ENCODE assay signal across 15 mouse cellular contexts in genomic region chr1:155407697-155408576, GRCm38 (mm10). TPM values are rescaled to one million over a fixed set of nuclear protein-coding genes. Genes with fewer than 3 reads are reported as not detected.
DNase-seq lines count a peak whose midpoint lies in the region; ATAC-seq lines count a peak whose summit lies in the region.
"Had no signal": no experiment of that assay in that cellular context is flagged by ENCODE, and none has a peak within 500 bp of the region (broad histone marks: within the 10 kb centered on the region; RNA-seq: fewer than 3 reads in every experiment).

No protein-coding gene starts in this region.

- peaks cover 4% of the 10 kb centered on the region for H3K9me3 ChIP-seq in liver, embryonic 13.5 days (replicated peaks)
- no peaks in the 10 kb centered on the region for H3K9me3 ChIP-seq in hindbrain, embryonic 11.5 days (ENCODE audit: control insufficient read depth, low read length)
- H3K9me3 ChIP-seq in forebrain, embryonic 10.5 days, result peaks cover 16% of the 10 kb centered on the region
- H3K9me3 ChIP-seq: limb, embryonic 13.5 days; neural tube, embryonic 15.5 days had no signal

- peaks cover 12% of the 10 kb centered on the region for H3K36me3 ChIP-seq in liver, embryonic 13.5 days
- no peaks in the 10 kb centered on the region for H3K36me3 ChIP-seq in hindbrain, embryonic 11.5 days (ENCODE audit: control insufficient read depth, insufficient read depth, low read length)
- H3K36me3 ChIP-seq in forebrain, embryonic 10.5 days (replicated peaks), result peaks cover 23% of the 10 kb centered on the region

- peak overlapping the region; percentile 57 for H3K9ac ChIP-seq in liver, embryonic 13.5 days
- no peak overlapping the region for H3K9ac ChIP-seq in hindbrain, embryonic 11.5 days (ENCODE audit: low read depth, low read length)
- H3K9ac ChIP-seq: hindbrain, embryonic 12.5 days; limb, embryonic 13.5 days; neural tube, embryonic 15.5 days had no signal

- WGBS in liver, embryonic 13.5 days (ENCODE audit: insufficient replicate concordance), result 33% methylated on average over 11 of the region's 11 CpGs
- 93% methylated on average over 11 of the region's 11 CpGs for WGBS in hindbrain, embryonic 11.5 days
- WGBS in forebrain, embryonic 10.5 days, result 93% methylated on average over 11 of the region's 11 CpGs

- peak overlapping the region; percentile 90 for H3K27ac ChIP-seq in liver, embryonic 13.5 days
- no peak overlapping the region for H3K27ac ChIP-seq in hindbrain, embryonic 11.5 days (ENCODE audit: low read depth, low read length)
- no peak overlapping the region for H3K27ac ChIP-seq in forebrain, embryonic 10.5 days
- H3K27ac ChIP-seq: hindbrain, embryonic 12.5 days; limb, embryonic 13.5 days had no signal

- H3K27me3 ChIP-seq in liver, embryonic 13.5 days, result no peaks in the 10 kb centered on the region
- H3K27me3 ChIP-seq in hindbrain, embryonic 11.5 days (ENCODE audit: control insufficient read depth, insufficient read depth, low read length), result no peaks in the 10 kb centered on the region
- no peaks in the 10 kb centered on the region for H3K27me3 ChIP-seq in forebrain, embryonic 10.5 days (ENCODE audit: poor library complexity, severe bottlenecking)
- H3K27me3 ChIP-seq: hindbrain, embryonic 12.5 days; limb, embryonic 13.5 days; neural tube, embryonic 15.5 days had no signal

- peaks cover 64% of the 10 kb centered on the region for H3K4me1 ChIP-seq in liver, embryonic 13.5 days (replicated peaks)
- no peaks in the 10 kb centered on the region for H3K4me1 ChIP-seq in hindbrain, embryonic 11.5 days (replicated peaks; ENCODE audit: control insufficient read depth, insufficient read depth, low read length)
- no peaks in the 10 kb centered on the region for H3K4me1 ChIP-seq in forebrain, embryonic 10.5 days
- H3K4me1 ChIP-seq: hindbrain, embryonic 12.5 days; limb, embryonic 13.5 days had no signal

- H3K4me2 ChIP-seq in liver, embryonic 13.5 days, result peak overlapping the region; percentile 57
- no peak overlapping the region for H3K4me2 ChIP-seq in hindbrain, embryonic 11.5 days (replicated peaks; ENCODE audit: low read depth, low read length)
- H3K4me2 ChIP-seq: hindbrain, embryonic 12.5 days; limb, embryonic 13.5 days; neural tube, embryonic 15.5 days had no signal

- peak; percentile 86 for ATAC-seq in liver, embryonic 13.5 days (ENCODE audit: low read depth)
- ATAC-seq in hindbrain, embryonic 11.5 days (ENCODE audit: low FRiP score), result no peak
- ATAC-seq: forebrain, embryonic 14.5 days had no signal

- H3K4me3 ChIP-seq in liver, embryonic 13.5 days (replicated peaks), result peak overlapping the region; percentile 14; the same call in 1 of the 2 replicates
- H3K4me3 ChIP-seq in hindbrain, embryonic 11.5 days (ENCODE audit: low read depth, low read length), result no peak overlapping the region
- H3K4me3 ChIP-seq in forebrain, embryonic 10.5 days, result no peak overlapping the region
- H3K4me3 ChIP-seq: hindbrain, embryonic 12.5 days; limb, embryonic 13.5 days; neural tube, embryonic 15.5 days had no signal

- DNase-seq in ES-CJ7 (ENCODE audit: low read depth, low spot score) (peak; percentile 55), R1 (ENCODE audit: low read depth, low spot score) (peak; percentile 44)
- DNase-seq in kidney, adult 9 months, result peak; percentile 65
- DNase-seq in liver, embryonic 13.5 days, result peak; percentile 38
- DNase-seq in hindbrain, embryonic 11.5 days (ENCODE audit: low spot score), result no peak
- DNase-seq in spleen, postnatal 4 days (ENCODE audit: low spot score in 2 of 2), result no peak
- no peak for DNase-seq in forebrain, embryonic 10.5 days (ENCODE audit: extremely low spot score, low spot score)
- DNase-seq: cerebellum, adult 8-10 months; gastrocnemius, postnatal 10 days; right cerebral cortex, adult 18-20 months; thymus, adult 2 months had no signal

RNA-seq across cellular contexts. Expression of gene Xpr1, which starts 9.3 kb away (rescaled TPM):
- polyA plus RNA-seq in liver, embryonic 13.5 days (2015; fragmentation: Nextera tagmentation; extraction: Ambion mirVana), result 4.3 and 4.5 TPM in 2 replicates
- polyA plus RNA-seq in hindbrain, embryonic 11.5 days (2014; fragmentation: Nextera tagmentation; extraction: Ambion mirVana), result 15.2 and 29.3 TPM in 2 replicates
- 10.7 and 11.2 TPM in 2 replicates for polyA plus RNA-seq in forebrain, embryonic 10.5 days (2016; fragmentation: Nextera tagmentation; extraction: Ambion mirVana)

Comparison
In these comparisons a context has a peak if more than half of its experiments do, and no peak if none do; other contexts are left out.
1. DNase-seq: peak in ES-CJ7 (single experiment), R1 (single experiment), kidney, adult 9 months (single experiment) and liver, embryonic 13.5 days (single experiment); none in hindbrain, embryonic 11.5 days (single experiment), spleen, postnatal 4 days (0 of 2) and forebrain, embryonic 10.5 days (single experiment).